11 mouse cellular contexts compared by ENCODE assay signal in genomic region chr3:88205563-88206491, GRCm38 (mm10). TPM values are rescaled to one million over a fixed set of nuclear protein-coding genes. Genes with fewer than 3 reads are reported as not detected.
DNase-seq lines count a peak whose midpoint lies in the region; ATAC-seq and TF ChIP-seq lines count a peak whose summit lies in the region.
"Had no signal": no experiment of that assay in that cellular context is flagged by ENCODE, and none has a peak within 500 bp of the region (broad histone marks: within the 10 kb centered on the region; RNA-seq: fewer than 3 reads in every experiment).

No protein-coding gene starts in this region.

- no peak for TF ChIP-seq CTCF in forebrain, postnatal 0 days (IDR thresholded peaks at IDR 0.05; ENCODE audit: low read depth)

- peaks cover 6% of the 10 kb centered on the region; the same call in 1 of the 2 replicates for H3K36me3 ChIP-seq in forebrain, postnatal 0 days (ENCODE audit: insufficient read depth)
- no peaks in the 10 kb centered on the region for H3K36me3 ChIP-seq in midbrain, embryonic 16.5 days (ENCODE audit: control insufficient read depth, insufficient read depth, low read length)
- H3K36me3 ChIP-seq in liver, embryonic 11.5 days (ENCODE audit: control insufficient read depth, insufficient read depth, low read length), result no peaks in the 10 kb centered on the region
- H3K36me3 ChIP-seq: limb, embryonic 12.5 days had no signal

- no peaks in the 10 kb centered on the region for H3K27me3 ChIP-seq in forebrain, postnatal 0 days (ENCODE audit: insufficient read depth, low read length)
- peaks cover 11% of the 10 kb centered on the region for H3K27me3 ChIP-seq in midbrain, embryonic 16.5 days (ENCODE audit: control insufficient read depth, insufficient read depth, low read depth, low read length)
- peaks cover 100% of the 10 kb centered on the region for H3K27me3 ChIP-seq in liver, embryonic 11.5 days (replicated peaks; ENCODE audit: control insufficient read depth, insufficient read depth, low read length)

- H3K9me3 ChIP-seq in forebrain, postnatal 0 days (ENCODE audit: low read length), result no peaks in the 10 kb centered on the region
- no peaks in the 10 kb centered on the region for H3K9me3 ChIP-seq in midbrain, embryonic 16.5 days (replicated peaks; ENCODE audit: control insufficient read depth, low read length, poor library complexity, severe bottlenecking)
- H3K9me3 ChIP-seq in liver, embryonic 11.5 days (ENCODE audit: control insufficient read depth, low read length), result no peaks in the 10 kb centered on the region
- H3K9me3 ChIP-seq: limb, embryonic 12.5 days had no signal

- peak overlapping the region; percentile 96 for H3K9ac ChIP-seq in forebrain, postnatal 0 days
- H3K9ac ChIP-seq in midbrain, embryonic 16.5 days (ENCODE audit: low read depth, low read length), result peak overlapping the region; percentile 87
- no peak overlapping the region for H3K9ac ChIP-seq in liver, embryonic 11.5 days (ENCODE audit: low read depth, low read length)
- H3K9ac ChIP-seq: limb, embryonic 12.5 days had no signal

- peak overlapping the region; percentile 78 for H3K4me3 ChIP-seq in forebrain, postnatal 0 days (ENCODE audit: low read depth, low read length)
- peak overlapping the region; percentile 54 for H3K4me3 ChIP-seq in midbrain, embryonic 16.5 days (ENCODE audit: low read depth, low read length)
- H3K4me3 ChIP-seq in liver, embryonic 11.5 days (ENCODE audit: low read depth, low read length), result no peak overlapping the region
- H3K4me3 ChIP-seq: limb, embryonic 12.5 days had no signal

- ATAC-seq in frontal cortex, adult (ENCODE audit: low TSS enrichment), result no peak
- peak; percentile 66 for ATAC-seq in forebrain, postnatal 0 days
- peak; percentile 63 for ATAC-seq in midbrain, embryonic 16.5 days
- no peak for ATAC-seq in liver, embryonic 11.5 days (replicated peaks; ENCODE audit: low FRiP score)
- no peak for ATAC-seq in megakaryocyte-erythroid progenitor cell, adult 5-6 weeks (replicated peaks; ENCODE audit: low FRiP score, low TSS enrichment, poor library complexity, severe bottlenecking)

- H3K4me2 ChIP-seq in forebrain, postnatal 0 days (ENCODE audit: low read depth), result peak overlapping the region; percentile 97
- peak overlapping the region; percentile 61 for H3K4me2 ChIP-seq in midbrain, embryonic 16.5 days (ENCODE audit: low read length)
- H3K4me2 ChIP-seq in liver, embryonic 11.5 days, result no peak overlapping the region
- H3K4me2 ChIP-seq: heart, embryonic 11.5 days; limb, embryonic 12.5 days had no signal

- H3K27ac ChIP-seq in forebrain, postnatal 0 days (ENCODE audit: low read depth, low read length), result peak overlapping the region; percentile 99
- peak overlapping the region; percentile 94 for H3K27ac ChIP-seq in midbrain, embryonic 16.5 days (ENCODE audit: low read length)
- H3K27ac ChIP-seq in liver, embryonic 11.5 days (ENCODE audit: low read depth, low read length), result no peak overlapping the region
- H3K27ac ChIP-seq: limb, embryonic 12.5 days had no signal

- H3K4me1 ChIP-seq in forebrain, postnatal 0 days (ENCODE audit: insufficient read depth), result peaks cover 50% of the 10 kb centered on the region
- peaks cover 32% of the 10 kb centered on the region for H3K4me1 ChIP-seq in midbrain, embryonic 16.5 days (ENCODE audit: control insufficient read depth, insufficient read depth, low read length)
- no peaks in the 10 kb centered on the region for H3K4me1 ChIP-seq in liver, embryonic 11.5 days (replicated peaks; ENCODE audit: control insufficient read depth, insufficient read depth, low read length)

- peak; percentile 22 to 44 for DNase-seq in frontal cortex, postnatal 14 days (ENCODE audit: low spot score in 2 of 2)
- peak; percentile 27 to 42 for DNase-seq in cerebellum, postnatal 14 days
- DNase-seq in forebrain, postnatal 0 days, result peak; percentile 82
- no peak for DNase-seq in liver, embryonic 11.5 days (ENCODE audit: low spot score)
- no peak for DNase-seq in thymus, postnatal 4 days
- DNase-seq: kidney, adult 2 months had no signal

- 5% methylated on average over 8 of the region's 8 CpGs for WGBS in forebrain, postnatal 0 days
- 4% methylated on average over 8 of the region's 8 CpGs for WGBS in midbrain, embryonic 16.5 days
- 5% methylated on average over 8 of the region's 8 CpGs for WGBS in liver, embryonic 11.5 days

RNA-seq across cellular contexts. Expression of gene Rhbg, which starts 48.7 kb away (rescaled TPM):
- 0.19 TPM in 1 of 2 replicates, not detected in the other for total RNA-seq in forebrain, postnatal 0 days (2014; rRNA removed)
- polyA plus RNA-seq in forebrain, postnatal 0 days (2015; fragmentation: Nextera tagmentation; extraction: Ambion mirVana), result 0.21 and 0.25 TPM in 2 replicates
- polyA plus RNA-seq in midbrain, embryonic 16.5 days (2015; fragmentation: Nextera tagmentation; extraction: Ambion mirVana), result 0.18 and 0.21 TPM in 2 replicates
- polyA plus RNA-seq in liver, embryonic 11.5 days (2014; fragmentation: Nextera tagmentation; extraction: Ambion mirVana), result 16.3 and 19.5 TPM in 2 replicates
- total RNA-seq in megakaryocyte-erythroid progenitor cell, adult 5-6 weeks (2014; fragmentation: Nextera tagmentation), result not detected in 2 replicates
- not detected in 2 replicates for total RNA-seq in megakaryocyte-erythroid progenitor cell, adult 5-6 weeks (2017)

Comparison
In these comparisons a context has a peak if more than half of its experiments do, and no peak if none do; other contexts are left out.
1. DNase-seq: peak in frontal cortex, postnatal 14 days (2 of 2), cerebellum, postnatal 14 days (2 of 2) and forebrain, postnatal 0 days (single experiment); none in liver, embryonic 11.5 days (single experiment) and thymus, postnatal 4 days (single experiment).
2. ATAC-seq: peak in forebrain, postnatal 0 days (single experiment) and midbrain, embryonic 16.5 days (single experiment); none in frontal cortex, adult (single experiment), liver, embryonic 11.5 days (single experiment) and megakaryocyte-erythroid progenitor cell, adult 5-6 weeks (single experiment).
3. RNA of gene Rhbg, which starts 48.7 kb away (polyA plus RNA-seq): 16.3 to 19.5 TPM in liver, embryonic 11.5 days; 0.21 to 0.25 TPM in forebrain, postnatal 0 days and 0.18 to 0.21 TPM in midbrain, embryonic 16.5 days; every median in the first group is over 10 times any median in the second.